Mouse (Mus musculus): ENCODE measurements around the gene Clec2d.

Gene Clec2d

GRCm38 (mm10) chr6:129224090-129224489 lies 43.7 kb downstream of the Clec2d start:
- no peak for DNase-seq (ENCODE audit: low read depth, low spot score)

GRCm38 (mm10) chr6:129225078-129225477 lies 44.7 kb downstream of the Clec2d start:
- no peak for DNase-seq (ENCODE audit: low read depth, low spot score)

- no peak for DNase-seq (ENCODE audit: low read depth, low spot score)
These were observed 48.7 kb downstream of the Clec2d start for GRCm38 (mm10) chr6:129228935-129229773.

- DNase-seq (ENCODE audit: low read depth, low spot score) = peak; percentile 44
These were observed 49.6 kb downstream of the Clec2d start for GRCm38 (mm10) chr6:129229774-129230578.

GRCm38 (mm10) chr6:129232005-129232841 lies 51.8 kb downstream of the Clec2d start:
- DNase-seq (ENCODE audit: low read depth, low spot score) = no peak

GRCm38 (mm10) chr6:129232842-129233205 lies 52.4 kb downstream of the Clec2d start:
- DNase-seq (ENCODE audit: low read depth, low spot score) = peak; percentile 93

GRCm38 (mm10) chr6:129233366-129233954 lies 53.0 kb downstream of the Clec2d start:
- peak; percentile 74 for DNase-seq (ENCODE audit: low read depth, low spot score)

- peak; percentile 85 for DNase-seq (ENCODE audit: low read depth, low spot score)
These were observed 53.5 kb downstream of the Clec2d start for GRCm38 (mm10) chr6:129233955-129234369.

GRCm38 (mm10) chr6:129234456-129235360 lies 54.3 kb downstream of the Clec2d start:
- peak; percentile 92 for DNase-seq (ENCODE audit: low read depth, low spot score)

GRCm38 (mm10) chr6:129235855-129236461 lies 55.5 kb downstream of the Clec2d start:
- DNase-seq (ENCODE audit: low read depth, low spot score) = peak; percentile 88
